Mouse (Mus musculus): ENCODE measurements around the gene Dnmt3b.

The Dnmt3b gene

DNA sequence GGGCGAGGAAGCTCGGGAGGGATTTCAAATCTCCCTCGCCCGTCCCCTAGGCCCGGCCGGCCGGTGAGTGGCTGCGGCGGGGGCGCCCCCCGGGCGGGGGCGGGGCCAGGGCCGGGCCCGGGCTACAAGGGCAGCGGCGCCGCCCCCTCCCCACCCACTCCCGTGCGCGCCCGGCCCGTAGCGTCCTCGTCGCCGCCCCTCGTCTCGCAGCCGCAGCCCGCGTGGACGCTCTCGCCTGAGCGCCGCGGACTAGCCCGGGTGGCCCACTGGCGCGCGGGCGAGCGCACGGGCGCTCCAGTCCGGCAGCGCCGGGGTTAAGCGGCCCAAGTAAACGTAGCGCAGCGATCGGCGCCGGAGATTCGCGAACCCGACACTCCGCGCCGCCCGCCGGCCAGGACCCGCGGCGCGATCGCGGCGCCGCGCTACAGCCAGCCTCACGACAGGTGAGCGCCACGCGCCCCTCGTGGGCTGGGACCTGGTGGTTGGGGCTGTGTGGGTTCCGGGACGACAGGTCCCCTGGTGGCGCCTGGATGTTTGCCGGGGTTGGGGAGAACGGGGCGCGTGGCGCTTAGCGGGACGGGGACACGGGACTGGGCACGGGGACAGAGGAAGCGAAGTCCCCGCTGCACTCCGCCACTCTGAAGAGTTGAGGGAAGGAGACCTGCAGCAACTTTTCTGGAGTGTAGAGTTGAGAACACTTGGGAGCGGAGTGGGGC lies at the start of gene Dnmt3b:
Dnmt3b (plus strand) TSS at position 153 of the 716 bp plus-strand sequence.
- no peak for DNase-seq (ENCODE audit: extremely low read depth, insufficient read length, low spot score)

DNA sequence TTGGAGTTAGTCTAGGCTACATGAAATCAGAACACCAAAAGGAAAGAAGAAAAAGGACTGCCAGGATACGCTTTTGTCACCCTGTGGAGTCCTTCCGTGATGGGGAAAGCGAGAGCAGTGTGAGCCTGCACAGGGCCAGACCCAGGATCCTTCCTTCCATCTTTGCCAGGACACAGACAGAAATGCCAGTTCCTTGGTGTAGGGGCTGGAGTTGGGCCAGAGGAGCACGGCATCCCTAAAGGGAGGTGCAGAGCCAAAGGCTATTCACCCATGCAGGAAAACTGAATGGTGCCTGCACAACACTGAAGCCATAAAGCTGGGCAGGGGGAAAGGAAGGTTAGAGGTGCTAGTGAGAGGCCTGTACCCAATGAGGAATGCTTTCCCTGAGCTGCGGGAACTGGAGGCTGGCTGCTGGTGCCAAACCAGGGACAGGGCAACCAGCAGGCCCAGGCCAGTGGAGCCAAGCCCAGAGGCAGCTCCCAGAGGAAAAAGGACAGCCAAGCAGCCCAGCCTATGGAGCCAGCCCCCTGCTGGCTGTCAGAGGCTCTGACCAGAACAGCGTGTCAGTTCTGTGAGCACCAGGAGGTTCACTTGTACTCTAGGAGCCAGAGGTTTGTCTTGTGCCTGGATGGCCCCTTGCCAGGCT lies 49.1 kb upstream of the Dnmt3b start:
- peak; percentile 70 for DNase-seq (ENCODE audit: extremely low read depth, insufficient read length, low spot score)

DNA sequence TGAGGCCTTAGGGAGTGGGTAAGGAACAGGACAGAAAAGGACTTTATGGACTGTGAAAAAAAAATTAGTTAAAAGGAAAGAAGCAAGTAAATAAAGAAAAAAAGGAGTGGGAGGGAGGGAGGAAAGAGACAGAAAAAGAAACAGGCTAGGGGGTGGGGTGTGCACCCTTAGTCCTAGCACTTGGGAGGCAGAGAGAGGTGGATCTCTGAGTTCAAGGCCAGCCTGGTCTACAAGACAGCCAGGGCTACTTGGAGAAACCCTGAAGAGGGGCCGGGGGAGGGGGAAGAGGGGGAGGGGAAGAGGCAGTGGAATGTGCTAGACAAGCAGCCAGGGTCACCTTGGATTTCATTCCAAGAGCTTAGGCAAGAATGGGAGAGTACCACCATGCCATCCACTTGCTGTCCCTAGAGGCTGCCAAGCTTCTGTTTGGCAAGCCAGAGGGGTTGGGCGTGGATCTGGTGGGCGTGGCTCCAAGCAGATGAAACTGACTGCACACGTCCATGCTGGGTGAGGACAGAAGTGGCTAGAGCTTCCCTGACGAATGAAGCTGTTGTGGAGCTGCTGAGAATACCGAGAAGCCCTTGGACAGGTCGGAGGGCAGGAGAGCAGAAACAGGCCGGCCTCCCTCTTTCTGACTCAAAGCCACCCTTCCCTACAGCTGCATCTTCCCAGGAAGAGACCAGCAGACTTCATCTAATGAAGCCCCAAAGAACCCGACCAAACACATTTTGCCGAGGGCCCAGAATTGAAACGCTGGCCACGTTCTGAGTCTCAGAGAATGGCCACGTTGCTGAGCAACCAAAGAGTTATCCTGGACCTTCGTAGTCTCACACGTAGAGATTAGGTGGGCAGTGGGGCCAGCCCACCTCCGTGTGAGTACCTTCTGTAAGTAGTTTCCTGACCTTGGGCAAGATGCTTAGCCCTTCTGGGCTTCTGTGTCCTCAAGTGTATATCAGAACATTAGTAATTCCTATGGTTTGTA lies 48.3 kb upstream of the Dnmt3b start:
- peak; percentile 55 for DNase-seq (ENCODE audit: extremely low read depth, insufficient read length, low spot score)

DNA sequence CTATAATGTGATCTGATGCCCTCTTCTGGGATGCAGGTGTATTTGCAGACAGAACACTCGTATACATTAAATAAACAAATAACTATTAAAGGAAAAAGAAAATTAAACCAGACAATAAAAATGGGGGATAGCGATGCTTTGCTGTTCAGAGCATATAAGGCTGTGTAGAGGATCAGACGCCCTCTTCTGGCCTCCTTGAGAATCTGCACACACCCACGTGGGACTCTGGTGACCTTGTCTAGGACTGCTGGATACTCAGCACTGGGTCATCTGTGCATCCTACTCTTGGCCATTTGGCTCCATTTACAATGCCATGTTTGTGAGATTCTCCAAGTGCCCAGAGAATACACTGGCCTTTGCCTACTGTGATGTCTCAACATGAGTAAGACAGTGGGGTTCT lies 45.5 kb upstream of the Dnmt3b start:
- no peak for DNase-seq (ENCODE audit: extremely low read depth, insufficient read length, low spot score)

DNA sequence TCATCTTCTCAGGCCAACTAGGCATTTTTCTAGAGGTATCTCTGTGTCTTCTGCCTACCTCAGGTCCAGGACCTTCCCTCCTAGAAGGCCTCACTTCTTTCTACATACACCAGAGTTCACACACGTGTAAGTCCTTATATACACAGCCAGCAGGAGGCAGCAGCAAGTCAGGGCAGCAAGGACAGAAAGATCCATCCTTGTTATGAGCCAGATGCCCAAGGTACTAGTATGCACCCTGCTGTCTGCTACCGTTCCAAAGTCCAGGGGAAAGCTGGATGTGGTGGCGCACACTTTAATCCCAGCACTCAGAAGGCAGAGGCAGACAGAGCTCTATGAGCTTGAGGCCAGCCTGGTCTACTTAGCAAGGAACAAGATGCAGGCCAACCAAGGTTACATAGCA lies 42.8 kb upstream of the Dnmt3b start:
- no peak for DNase-seq (ENCODE audit: extremely low read depth, insufficient read length, low spot score)

DNA sequence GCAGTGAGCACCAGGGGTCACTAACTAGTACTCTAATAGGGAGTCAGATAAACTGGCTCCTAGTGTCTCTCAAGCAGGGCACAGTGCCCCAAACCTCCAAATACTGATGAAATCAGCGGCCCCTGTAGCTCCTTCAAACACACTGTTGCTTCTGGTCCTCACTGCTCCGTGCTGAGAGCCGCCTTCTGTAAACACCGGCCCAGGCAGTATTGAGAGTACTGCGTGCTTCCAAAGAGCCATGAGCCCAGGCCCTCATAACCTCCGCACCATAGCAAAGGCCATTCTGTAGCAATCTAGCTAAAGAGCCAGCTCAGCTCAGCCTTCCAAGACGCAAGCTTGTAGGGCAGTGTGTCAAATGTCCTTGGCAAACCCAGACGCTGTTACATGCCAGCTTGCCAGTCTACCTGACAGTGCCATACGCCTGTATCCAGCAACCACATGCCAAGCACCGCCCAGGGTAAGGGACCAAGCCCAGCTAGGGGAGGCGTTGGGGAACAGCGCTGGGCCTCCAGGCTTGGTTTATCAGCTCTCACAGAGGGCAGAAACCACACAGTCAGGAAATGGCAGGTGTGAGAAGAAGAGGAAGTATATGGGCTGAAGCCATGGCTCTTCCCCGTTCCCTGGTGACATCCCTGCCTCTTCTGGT lies 41.3 kb upstream of the Dnmt3b start:
- no peak for DNase-seq (ENCODE audit: extremely low read depth, insufficient read length, low spot score)

DNA sequence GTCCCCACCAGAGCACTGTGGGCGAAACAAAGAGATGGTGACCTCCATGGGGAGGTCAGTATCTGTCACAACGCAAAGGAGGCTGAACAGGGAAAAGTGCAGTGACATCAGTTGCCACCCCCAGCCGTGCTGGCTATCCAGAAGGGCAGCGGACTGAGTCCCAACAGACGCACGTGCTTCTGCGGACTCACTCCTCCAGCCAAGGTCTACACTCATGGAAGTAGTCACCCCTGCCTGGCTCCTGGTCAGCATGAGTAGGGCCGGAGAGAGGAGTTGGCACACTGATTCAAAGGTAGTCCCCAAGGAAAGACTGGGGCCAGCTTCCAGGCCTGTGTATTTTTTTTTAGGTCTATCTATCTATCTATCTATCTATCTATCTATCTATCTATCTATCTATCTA lies 40.2 kb upstream of the Dnmt3b start:
- no peak for DNase-seq (ENCODE audit: extremely low read depth, insufficient read length, low spot score)

DNA sequence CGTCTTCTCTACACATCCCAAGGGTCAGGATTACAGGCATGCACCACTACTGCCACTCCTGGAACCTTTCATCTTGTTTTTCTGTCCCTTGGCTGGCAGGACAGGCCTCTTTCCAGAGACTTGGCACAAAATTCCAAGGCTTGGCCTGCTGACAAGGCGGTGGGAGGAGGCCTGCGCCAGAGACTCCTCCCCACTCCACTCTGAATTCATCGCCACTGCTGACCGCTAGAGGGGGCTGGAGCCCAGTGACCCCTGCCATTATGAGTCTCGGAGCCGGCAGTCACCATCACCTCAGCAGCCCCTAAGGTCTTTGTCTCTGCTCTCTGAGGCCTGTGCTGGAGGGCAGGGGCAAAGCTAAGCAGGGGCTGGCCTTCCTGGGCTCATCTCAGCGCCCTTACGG lies 39.7 kb upstream of the Dnmt3b start:
- DNase-seq (ENCODE audit: extremely low read depth, insufficient read length, low spot score): peak; percentile 77

DNA sequence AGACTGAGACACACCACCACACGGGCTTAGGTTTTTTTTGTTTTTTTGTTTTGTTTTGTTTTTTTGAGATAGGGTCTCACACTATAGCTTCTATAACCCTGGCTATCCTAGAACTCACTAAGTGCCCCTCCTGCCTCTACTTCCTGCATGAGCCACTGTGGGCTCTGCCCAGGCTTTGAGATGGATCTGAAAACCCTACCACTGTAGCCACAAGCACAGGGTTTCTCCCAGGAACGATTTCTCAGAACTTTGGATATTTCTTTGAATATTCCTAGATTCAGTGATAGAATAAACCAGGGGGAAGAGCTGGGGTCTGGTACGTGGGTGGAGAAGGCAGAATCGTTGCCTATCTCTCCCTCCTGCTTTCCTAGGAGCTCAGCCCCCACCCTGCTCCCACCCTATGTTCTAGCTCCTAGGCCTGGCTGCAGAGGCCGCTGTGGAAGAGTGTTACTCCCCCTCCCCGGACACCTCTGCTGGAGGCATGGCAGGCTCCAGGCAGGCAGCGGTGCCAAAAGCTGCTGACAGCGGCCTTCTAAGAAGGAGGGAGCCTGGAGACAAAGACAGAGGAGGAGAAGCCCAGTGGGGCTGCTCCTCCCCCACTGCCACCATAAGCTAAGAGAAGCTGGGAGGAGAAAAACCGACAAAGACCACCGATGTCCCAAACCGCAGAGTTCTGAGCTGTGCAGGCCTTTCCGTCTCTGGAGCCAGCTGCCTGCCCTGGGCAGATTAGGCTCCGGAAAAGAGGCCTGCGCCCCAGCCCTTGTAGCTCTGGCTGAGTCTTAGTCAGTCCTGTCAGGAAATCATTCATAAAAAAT lies 38.6 kb upstream of the Dnmt3b start:
- no peak for DNase-seq (ENCODE audit: extremely low read depth, insufficient read length, low spot score)

DNA sequence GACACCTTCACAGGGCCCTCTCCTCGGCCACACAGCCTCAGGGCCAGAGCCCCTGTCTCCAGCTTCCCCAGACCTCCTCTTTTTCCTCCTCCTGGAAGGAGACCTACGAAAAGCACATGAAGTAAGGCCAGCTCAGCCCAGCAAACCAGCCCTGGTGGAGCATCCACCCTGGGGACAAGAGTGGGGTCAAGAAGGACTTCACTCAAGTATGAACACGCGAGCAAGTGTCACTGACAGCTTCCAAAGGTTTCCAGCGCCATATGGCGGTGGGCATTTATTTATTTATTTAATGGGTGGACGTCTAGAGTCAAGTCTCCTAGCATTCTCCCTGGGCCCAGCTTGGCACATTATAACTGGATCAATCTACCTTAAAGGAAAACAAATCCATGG lies 38.0 kb upstream of the Dnmt3b start:
- no peak for DNase-seq (ENCODE audit: extremely low read depth, insufficient read length, low spot score)

DNA sequence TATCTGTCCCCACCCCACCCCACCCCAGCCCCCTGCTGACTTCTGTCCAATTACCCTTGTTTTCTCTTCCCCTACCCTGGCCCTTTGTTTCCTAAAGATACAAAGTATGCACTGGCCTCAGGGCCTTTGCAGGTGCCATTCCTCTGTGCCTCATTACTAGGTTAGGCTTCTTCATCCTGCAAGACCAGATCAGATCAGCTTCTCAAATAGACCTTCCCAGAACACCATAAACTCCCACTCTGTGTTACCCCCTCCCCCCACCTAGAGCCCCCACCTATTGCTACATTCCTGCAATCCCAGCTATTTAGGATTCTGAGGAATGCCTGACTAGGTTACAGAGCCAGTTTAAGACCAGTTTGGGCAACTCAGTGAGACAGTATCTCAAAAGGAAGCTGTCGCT lies 37.5 kb upstream of the Dnmt3b start:
- DNase-seq (ENCODE audit: extremely low read depth, insufficient read length, low spot score): no peak

DNA sequence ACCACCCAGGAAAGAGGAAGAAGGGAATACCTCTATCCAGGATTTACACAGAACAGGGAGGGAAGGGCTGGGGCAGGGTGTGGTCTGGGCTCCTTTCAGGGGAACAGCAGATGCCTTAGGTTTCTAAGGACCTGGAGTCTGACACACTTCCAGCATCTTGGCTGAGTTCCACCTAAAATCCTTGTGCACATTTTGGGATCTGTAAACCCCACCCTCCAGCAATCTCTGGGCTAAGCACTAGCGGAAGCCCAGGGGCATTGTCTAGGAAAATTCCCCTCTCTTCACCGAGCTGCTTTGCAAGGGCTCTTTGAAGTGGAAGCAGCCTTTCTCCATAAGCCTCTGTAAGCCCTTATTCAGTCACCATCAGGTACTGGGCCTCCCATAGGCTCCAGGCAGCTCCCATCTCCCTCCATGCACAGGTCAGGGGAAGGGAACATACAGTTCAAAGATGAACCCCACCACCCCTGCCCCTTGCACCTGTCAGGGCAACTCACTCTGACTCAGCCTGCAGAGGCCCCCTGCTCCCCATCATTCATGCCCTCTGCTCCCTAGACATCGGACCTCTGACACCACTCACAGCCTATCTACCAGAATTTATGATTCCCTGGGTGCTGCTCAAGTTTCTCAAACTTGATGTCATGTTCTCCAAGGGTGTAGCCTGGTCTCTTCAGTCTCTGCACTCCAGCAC lies 36.5 kb upstream of the Dnmt3b start:
- no peak for DNase-seq (ENCODE audit: extremely low read depth, insufficient read length, low spot score)

DNA sequence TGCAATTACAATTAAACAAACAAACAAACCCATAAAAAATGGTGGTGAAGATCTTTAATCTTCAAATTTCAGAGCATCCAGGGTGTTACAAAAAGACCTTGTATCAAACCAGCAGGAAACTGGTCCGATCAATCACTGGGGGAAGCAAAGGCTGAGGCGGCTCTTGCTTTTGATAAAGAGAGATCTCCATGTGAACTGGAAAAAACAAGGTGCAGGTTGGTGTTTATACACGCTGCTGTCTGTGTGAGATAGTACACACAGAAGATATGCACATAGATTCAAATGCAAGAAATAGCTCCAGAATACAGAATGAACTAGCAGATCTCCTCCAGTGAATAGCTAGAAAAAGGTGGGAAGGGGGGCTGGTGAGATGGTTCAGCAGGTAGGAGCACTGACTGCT lies 32.4 kb upstream of the Dnmt3b start:
- no peak for DNase-seq (ENCODE audit: extremely low read depth, insufficient read length, low spot score)

DNA sequence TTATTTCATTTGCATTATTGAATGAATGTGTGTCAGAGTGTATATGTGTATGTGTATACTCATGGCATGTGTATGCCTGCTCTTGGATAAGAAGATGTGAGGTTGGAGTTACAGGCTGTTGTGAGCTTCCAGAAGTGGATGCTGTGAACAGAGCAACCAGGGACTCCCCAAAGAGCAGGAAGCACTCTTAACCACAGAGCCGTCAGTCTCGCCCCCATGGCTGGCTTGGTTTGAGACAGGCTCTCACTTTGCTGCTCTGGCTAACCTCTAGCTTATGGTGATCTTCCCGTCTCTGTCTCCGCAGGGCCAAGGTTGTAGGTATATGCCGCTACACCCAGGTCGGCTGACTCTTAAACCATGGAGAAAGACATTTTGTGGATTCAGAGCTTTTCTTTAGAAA lies 30.8 kb upstream of the Dnmt3b start:
- DNase-seq (ENCODE audit: extremely low read depth, insufficient read length, low spot score): no peak

DNA sequence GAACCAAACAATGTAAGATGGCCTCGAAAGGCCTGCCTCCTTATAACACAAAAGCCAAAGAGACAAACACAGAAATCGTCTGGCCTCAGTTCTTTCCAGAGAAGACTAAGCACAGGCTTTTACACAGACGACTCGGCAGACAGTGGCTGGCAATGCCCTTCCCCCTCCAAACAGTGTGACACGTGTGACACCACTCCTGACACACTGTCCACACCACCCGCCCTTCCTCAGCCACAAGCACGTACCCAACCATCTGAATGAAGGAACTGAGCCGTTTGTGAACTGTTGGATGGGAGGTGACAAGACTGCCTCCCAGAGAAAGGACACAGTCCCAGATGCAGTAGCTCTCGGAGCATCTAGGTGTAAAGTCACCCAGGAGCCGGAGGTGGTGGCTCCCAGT lies 30.4 kb upstream of the Dnmt3b start:
- no peak for DNase-seq (ENCODE audit: extremely low read depth, insufficient read length, low spot score)

DNA sequence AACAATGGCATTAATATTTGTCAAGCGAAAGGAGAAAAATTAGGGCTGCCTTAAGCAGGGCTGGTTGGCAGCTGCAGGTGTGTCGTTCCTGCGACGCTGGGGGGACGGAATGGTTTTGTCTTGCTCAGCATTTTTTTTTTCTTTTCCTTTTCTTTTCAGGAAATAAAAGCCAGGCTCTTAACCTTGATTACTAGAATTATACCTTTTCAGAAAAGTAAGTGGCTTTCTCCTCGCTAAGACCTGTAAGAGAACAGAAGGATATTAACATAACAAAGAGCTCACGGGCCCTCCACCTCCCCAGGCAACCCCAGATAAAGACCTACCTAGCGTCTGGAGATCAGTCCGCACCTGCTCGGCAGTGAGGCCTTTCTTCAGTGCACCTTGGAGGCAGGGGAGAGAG lies 26.8 kb upstream of the Dnmt3b start:
- no peak for DNase-seq (ENCODE audit: extremely low read depth, insufficient read length, low spot score)

DNA sequence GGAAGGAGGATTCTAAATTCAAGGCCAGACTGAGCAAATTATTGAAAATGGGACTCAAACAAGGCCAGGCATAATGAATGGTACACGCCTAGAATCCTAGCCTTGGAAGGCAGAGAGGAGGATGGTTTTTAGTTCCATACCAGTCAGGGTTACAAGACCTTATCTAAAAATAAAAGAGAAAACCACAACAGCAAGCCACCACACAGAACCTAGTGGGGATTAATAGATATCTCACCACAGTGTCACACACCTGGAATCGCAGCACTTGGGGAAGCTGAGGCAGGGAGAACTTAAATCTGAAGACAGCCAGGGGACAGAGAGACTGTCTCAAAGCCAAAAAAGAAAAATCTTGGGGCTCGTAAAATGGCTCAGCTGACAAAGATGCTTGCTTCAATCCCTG lies 18.3 kb upstream of the Dnmt3b start:
- DNase-seq (ENCODE audit: extremely low read depth, insufficient read length, low spot score): no peak

DNA sequence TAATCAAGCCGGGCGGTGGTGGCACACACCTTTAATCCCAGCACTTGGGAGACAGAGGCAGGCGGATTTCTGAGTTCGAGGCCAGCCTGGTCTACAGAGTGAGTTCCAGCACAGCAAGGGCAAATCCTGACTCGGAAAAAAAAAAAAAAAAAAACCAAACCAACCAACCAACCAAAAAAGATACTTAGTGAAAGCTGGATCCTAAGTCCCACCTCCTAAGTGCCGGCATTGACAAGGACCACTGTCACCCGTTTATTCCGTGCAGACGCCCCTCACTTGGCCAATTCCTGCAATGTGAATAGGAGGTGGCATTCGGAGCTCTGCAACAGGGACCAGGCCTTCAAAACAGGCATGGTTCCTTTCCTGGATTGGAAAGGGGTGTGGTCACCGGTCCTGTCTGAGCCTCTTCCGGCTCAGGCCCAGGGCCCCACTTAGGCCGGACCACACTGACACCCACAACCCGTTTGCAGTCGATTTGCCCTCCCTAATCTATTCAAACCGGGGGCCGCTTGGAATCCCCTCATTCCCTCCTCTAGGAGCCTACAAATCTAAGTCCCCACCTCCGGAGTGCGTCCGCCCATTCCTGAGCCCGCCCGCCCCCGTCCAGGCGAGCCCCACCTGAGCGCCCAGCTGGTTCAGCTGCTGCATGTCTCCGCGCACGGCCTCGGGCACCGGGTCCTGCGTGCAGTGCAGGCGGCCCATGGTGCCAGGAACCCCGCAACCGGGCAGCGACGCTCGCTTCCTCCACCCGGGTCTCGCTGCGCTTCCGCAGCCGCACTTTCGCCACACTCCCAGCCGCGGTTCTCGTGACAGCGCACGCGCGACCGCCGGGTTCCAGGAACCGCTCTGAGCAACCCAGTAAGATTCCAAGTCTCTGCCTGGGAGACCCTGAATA lies 17.0 kb upstream of the Dnmt3b start, which contains the start of gene Commd7:
Commd7 (minus strand) TSS at position 806 of the 895 bp plus-strand sequence.
- peak; percentile 84 for DNase-seq (ENCODE audit: extremely low read depth, insufficient read length, low spot score)

DNA sequence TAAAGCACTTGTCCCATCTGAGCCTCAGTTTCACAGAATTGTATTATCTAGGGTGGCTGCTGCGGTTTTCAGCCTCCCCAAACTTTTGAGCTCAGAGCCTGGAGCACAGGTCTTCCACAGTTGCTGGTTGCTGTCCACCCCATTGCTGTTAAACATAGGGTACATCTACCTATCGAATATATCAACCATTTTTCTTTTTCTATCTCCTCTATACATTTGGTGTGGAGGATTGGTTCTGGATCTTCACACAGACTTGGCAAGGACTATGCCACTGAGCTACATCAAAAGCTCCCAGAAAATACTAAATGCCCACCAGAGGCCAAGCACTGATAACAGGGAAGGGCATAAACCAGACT lies 16.4 kb upstream of the Dnmt3b start:
- no peak for DNase-seq (ENCODE audit: extremely low read depth, insufficient read length, low spot score)

All from 3134 (cell line).